Mouse (Mus musculus): ENCODE measurements around the gene Mxi1. TPM values are rescaled to one million over a fixed set of nuclear protein-coding genes. Genes with fewer than 3 reads are reported as not detected.

The Mxi1 gene
- polyA plus RNA-seq, 1 experiment from 2014 or later: 50.7 TPM

DNA sequence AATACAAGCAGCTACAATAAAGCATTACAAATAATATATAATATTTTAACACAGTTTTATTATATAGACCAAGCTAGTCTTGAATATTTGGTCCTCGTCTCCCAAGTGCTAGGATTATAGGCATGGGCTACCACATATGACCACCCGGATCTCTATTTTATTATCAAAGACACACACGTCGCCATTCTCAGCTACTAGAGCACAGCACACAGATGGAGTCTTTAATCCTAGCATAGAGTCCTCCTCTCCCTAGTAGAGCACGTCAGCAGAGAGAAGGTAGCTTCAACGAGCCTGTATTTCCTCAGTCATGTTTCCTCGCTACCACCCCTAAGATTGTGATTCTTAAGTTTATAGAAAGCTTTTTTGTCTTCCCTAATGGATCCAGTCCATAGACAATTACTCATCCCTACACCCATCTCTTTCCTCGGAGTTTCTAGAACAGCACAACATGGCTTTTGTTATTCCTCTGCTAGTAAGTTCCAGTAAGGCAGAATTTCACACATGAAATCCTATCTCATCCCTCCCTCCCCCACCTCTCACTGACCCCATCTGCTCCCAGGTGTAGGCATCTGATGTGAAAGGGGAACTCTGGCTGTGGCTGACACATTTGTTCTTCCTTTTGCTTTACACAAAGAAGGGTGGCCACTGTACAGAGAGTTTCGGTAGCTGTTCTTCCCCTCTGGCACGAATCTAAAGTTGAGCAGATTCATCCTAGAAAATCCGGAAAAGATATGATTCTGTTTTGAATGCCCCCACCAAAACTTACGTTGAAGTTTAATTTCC, 87.3 kb downstream of the Mxi1 start:
- no peak overlapping the region for H3K27ac ChIP-seq
- no peaks in the 10 kb centered on the region for H3K36me3 ChIP-seq
- H3K9ac ChIP-seq (replicated peaks): no peak overlapping the region
- H3K4me2 ChIP-seq (replicated peaks): no peak overlapping the region
- no peaks in the 10 kb centered on the region for H3K9me3 ChIP-seq
- H3K4me3 ChIP-seq (replicated peaks): no peak overlapping the region
- ATAC-seq: no peak
- H3K27me3 ChIP-seq: no peaks in the 10 kb centered on the region
- 89% methylated on average over 12 of the region's 12 CpGs for WGBS
- peaks cover 3% of the 10 kb centered on the region; the same call in 1 of the 2 replicates for H3K4me1 ChIP-seq (replicated peaks)

DNA sequence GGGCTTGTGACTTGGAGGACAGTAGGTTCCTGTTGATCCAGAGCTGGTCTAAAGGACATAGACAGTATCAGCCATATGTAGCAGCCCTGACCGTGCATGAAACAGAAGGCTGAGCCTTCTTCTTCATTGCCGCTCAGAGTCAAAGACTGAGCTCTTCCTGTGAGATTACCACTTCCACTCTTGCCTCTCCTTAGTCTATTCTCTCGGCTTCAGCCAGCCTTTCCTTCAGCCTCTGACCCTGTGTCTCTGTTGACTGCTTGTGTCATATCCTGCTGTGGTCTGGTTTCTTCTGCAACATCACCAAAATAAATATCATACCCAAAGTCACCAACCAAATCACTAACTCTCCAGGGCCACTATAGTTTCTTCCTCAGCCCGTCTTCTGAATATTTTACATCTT, 88.9 kb downstream of the Mxi1 start:
- Histone ChIP-seq H3K4me3 (replicated peaks) (no peak overlapping the region), H3K9me3 (0 out of 2 replicates have a peak, but pooled peaks cover 3% of the 10 kb centered on the region), H3K27me3 (no peaks in the 10 kb centered on the region), H3K27ac (no peak overlapping the region), H3K36me3 (no peaks in the 10 kb centered on the region), H3K9ac (replicated peaks) (no peak overlapping the region), H3K4me2 (replicated peaks) (no peak overlapping the region), H3K4me1 (replicated peaks) (no peaks in the 10 kb centered on the region)
- 91% methylated on average over 4 of the region's 4 CpGs for WGBS
- no peak for ATAC-seq

DNA sequence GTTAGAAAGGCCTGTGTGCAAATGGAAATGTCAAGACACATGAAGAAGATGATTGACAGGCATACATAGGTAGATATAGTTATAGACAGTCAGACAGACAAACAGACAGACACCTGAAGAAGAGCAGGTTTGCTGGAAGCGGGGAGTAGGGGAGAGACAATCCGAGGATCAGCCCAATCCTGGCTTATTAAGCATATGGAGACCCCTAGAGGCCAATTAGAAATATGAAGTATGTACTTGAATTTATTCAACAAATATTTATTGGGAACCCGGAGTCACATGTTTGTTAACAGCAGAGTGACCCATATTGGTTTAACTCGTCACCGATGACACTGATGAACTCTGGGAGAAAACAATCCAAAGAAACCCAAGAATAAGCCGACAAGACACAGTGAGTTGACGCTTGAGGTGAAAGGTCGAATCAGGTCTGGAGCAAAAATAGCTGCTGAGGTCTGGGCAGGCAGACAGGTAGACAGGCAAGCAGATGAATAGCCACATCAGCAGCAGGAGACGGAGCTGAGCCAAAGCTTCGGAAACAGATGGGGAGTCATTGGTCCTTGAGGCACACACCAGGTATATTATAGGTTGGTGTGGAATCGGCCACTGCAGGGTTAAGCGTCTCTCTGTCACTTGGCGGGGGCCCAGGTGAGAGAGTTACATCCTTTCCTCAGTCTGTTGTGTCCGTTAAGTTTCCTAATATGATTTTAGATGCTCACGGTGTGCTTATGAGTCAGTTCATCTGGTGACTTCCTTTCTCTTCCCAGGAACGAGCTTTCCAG, 90.2 kb downstream of the Mxi1 start:
- no peak overlapping the region for H3K4me3 ChIP-seq (replicated peaks)
- no peaks in the 10 kb centered on the region for H3K27me3 ChIP-seq
- H3K9me3 ChIP-seq: peaks cover 8% of the 10 kb centered on the region; the same call in 1 of the 2 replicates
- no peak overlapping the region for H3K27ac ChIP-seq
- no peak overlapping the region for H3K4me2 ChIP-seq (replicated peaks)
- 88% methylated on average over 16 of the region's 16 CpGs for WGBS
- H3K36me3 ChIP-seq: no peaks in the 10 kb centered on the region
- H3K9ac ChIP-seq (replicated peaks): no peak overlapping the region
- no peak for ATAC-seq
- H3K4me1 ChIP-seq (replicated peaks): no peaks in the 10 kb centered on the region

DNA sequence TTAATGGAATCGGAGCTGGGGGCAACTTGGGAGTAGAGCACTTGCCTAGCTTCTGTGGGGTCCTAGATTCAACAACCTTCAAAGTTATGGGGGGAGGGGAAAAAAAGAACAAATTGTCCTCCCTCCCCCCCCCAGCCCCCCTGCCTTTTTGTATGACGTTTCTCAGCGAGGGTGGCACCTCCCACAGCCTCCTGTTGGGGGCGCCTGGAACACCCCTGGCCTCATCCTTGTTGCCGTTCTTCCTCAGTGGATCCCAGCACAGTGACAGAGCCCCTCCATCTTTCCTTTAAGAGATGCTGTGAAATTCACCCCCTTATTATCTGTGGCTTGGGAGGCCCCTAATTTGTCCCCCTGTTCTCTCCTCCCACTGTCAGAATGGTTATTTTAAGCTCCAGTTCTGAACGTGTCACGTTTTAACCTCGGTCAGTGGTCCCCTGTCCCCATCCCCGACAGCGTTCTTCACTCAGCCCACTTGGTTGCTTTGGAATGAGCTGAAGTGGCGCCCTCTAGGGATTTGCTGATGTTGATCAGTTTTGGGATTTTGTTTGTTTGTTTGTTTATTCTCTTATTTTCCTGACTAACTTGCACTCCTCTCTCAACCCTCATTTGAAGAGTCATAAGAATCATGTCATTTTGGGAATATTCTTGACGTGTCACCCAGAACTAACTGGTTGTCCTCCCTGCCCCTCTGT, 92.6 kb downstream of the Mxi1 start:
- ATAC-seq: no peak
- no peak overlapping the region for H3K4me2 ChIP-seq (replicated peaks)

DNA sequence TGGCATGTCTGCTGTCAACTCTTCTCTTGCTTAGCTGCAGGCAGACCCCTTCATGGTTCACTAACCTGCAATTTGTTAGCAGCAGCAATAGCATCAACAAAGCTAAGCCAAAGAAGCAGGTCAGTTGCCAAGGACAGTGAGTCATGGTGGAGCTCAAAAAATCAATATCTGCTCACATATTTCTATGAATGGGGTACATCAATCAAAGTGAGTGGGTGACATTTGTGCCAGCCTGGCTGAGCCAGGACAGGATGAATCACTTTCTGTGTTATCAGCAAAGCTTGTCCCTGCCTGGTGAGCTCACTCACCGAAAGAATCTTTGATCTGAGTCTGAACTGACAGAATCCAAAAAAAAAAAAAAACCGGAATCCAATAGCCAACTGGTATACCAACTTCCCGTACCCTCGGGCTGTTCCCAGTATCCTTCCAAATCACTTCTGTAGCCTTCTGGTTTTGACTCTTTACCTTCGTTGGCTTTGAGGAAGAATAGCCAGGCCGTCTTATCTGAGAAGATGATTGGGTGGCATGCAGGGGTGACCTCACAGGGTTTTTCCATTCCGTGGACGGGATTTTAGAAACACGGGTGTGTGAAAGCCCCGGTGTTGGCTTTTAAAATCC, 94.0 kb downstream of the Mxi1 start:
- Histone ChIP-seq H3K9ac (replicated peaks) (no peak overlapping the region), H3K27me3 (no peaks in the 10 kb centered on the region), H3K9me3 (peaks cover 8% of the 10 kb centered on the region; the same call in 1 of the 2 replicates), H3K36me3 (no peaks in the 10 kb centered on the region), H3K27ac (no peak overlapping the region), H3K4me2 (replicated peaks) (no peak overlapping the region), H3K4me1 (replicated peaks) (no peaks in the 10 kb centered on the region), H3K4me3 (replicated peaks) (no peak overlapping the region)
- ATAC-seq: no peak
- 96% methylated on average over 10 of the region's 10 CpGs for WGBS

More for the DNA sequence above, 92.6 kb downstream of the Mxi1 start:
- H3K27ac ChIP-seq: no peak overlapping the region
- H3K9ac ChIP-seq (replicated peaks): no peak overlapping the region
- no peaks in the 10 kb centered on the region for H3K27me3 ChIP-seq
- no peaks in the 10 kb centered on the region for H3K36me3 ChIP-seq
- peaks cover 8% of the 10 kb centered on the region; the same call in 1 of the 2 replicates for H3K9me3 ChIP-seq
- no peak overlapping the region for H3K4me3 ChIP-seq (replicated peaks)
- no peaks in the 10 kb centered on the region for H3K4me1 ChIP-seq (replicated peaks)
- WGBS: 56% methylated on average over 12 of the region's 12 CpGs

DNA sequence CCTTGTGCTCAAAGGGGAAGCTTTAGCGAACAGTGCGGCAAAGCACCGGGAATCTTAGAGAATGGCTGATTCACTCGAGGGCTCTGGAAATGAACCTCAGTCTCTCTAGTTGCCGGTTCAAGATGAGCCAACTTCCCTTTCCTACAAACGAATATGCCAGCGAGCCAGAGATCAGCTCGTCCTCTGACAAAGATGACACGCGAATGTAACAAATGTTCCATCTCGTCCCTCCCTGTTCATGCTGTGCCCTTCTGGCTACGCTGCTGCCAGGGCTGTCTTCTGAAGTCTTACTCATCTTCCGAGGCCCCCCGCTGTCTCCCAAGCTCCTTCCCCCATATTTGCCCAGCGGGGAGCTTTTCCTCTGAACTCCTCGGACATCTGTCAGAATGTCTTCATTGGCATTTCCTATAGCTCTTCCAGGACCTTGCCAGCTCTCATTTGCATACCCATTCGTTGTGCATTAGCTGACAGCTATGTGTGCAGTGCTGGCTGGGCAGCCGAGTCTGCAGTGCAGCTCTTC, 94.6 kb downstream of the Mxi1 start:
- Histone ChIP-seq H3K27ac (no peak overlapping the region), H3K36me3 (no peaks in the 10 kb centered on the region), H3K4me3 (replicated peaks) (no peak overlapping the region), H3K4me1 (replicated peaks) (no peaks in the 10 kb centered on the region), H3K4me2 (replicated peaks) (no peak overlapping the region), H3K9ac (replicated peaks) (no peak overlapping the region), H3K9me3 (peaks cover 8% of the 10 kb centered on the region; the same call in 1 of the 2 replicates), H3K27me3 (no peaks in the 10 kb centered on the region)
- ATAC-seq: no peak
- WGBS: 69% methylated on average over 18 of the region's 18 CpGs

DNA sequence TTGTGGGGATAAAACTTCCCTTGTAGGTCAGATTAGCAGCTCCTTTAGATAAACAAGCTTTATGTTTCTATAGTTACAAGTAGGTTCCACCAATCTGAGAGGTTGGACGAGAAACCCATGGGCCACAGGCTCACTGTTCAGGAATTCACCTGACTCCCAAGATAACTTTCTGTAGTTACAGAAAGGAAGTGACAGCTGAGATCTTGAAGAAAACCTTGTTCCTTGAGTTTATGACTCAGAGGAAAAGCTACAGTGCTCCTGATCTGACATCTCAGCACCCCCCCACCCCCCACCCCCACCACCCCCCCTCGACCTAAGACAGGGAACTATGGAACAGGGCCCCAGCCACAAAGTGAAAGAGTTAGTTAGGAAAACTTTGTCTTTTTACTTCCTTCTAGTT, 95.5 kb downstream of the Mxi1 start:
- no peak overlapping the region for H3K4me3 ChIP-seq (replicated peaks)
- H3K4me2 ChIP-seq (replicated peaks): no peak overlapping the region
- no peaks in the 10 kb centered on the region for H3K36me3 ChIP-seq
- no peaks in the 10 kb centered on the region for H3K27me3 ChIP-seq
- no peak overlapping the region for H3K9ac ChIP-seq (replicated peaks)
- H3K4me1 ChIP-seq (replicated peaks): no peaks in the 10 kb centered on the region
- H3K9me3 ChIP-seq: peaks cover 8% of the 10 kb centered on the region; the same call in 1 of the 2 replicates
- H3K27ac ChIP-seq: no peak overlapping the region
- WGBS: 71% methylated on average over 2 of the region's 2 CpGs
- no peak for ATAC-seq

DNA sequence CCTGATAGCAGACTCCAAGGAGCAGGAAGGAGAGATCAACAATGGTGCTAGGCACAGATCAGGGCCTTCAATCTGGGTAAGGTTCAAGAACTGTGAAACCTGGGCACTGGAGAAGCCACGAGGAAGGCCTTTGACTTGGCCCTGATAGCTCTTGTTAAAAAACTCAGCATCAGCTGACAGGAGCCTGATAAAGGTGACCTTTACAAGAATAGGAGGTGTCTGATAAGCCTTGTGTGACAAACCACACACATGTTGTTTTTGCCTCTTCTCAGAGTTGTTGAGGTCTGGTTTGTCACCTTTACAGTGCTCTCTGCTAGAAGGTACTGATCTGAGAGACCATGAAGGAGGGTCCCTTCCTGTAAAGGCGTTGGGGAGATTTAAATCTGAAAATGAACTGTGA, 97.0 kb downstream of the Mxi1 start:
- H3K27ac ChIP-seq: no peak overlapping the region
- WGBS: 81% methylated on average over 2 of the region's 2 CpGs
- ATAC-seq: no peak
- H3K4me2 ChIP-seq (replicated peaks): no peak overlapping the region
- H3K4me1 ChIP-seq (replicated peaks): 0 out of 2 replicates have a peak, but pooled peaks cover 9% of the 10 kb centered on the region
- H3K27me3 ChIP-seq: no peaks in the 10 kb centered on the region
- H3K4me3 ChIP-seq (replicated peaks): no peak overlapping the region
- no peaks in the 10 kb centered on the region for H3K36me3 ChIP-seq
- peaks cover 8% of the 10 kb centered on the region; the same call in 1 of the 2 replicates for H3K9me3 ChIP-seq
- H3K9ac ChIP-seq (replicated peaks): no peak overlapping the region

DNA sequence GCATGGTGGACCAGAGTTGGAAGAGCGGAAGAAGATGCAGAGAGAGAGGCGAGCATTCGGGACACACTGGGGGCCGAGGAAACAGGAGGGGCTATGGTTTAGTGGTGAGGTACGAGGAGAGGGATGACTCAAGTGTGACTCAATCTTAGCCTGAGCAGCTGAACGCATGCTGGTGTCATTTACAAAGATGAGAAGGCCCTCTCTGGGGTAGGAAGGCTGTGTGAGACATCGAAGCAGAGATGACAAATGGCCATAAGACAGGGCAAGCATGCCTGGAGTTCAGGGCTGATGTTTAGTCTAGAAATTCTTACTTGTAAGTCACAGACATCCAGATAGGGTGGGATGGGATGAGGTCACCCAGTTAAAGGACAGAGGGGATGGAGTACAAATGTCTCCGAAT, 98.1 kb downstream of the Mxi1 start:
- WGBS: 88% methylated on average over 8 of the region's 8 CpGs
- Histone ChIP-seq H3K9ac (replicated peaks) (no peak overlapping the region), H3K4me1 (replicated peaks) (0 out of 2 replicates have a peak, but pooled peaks cover 12% of the 10 kb centered on the region), H3K4me3 (replicated peaks) (no peak overlapping the region), H3K9me3 (peaks cover 8% of the 10 kb centered on the region; the same call in 1 of the 2 replicates), H3K27me3 (no peaks in the 10 kb centered on the region), H3K4me2 (replicated peaks) (no peak overlapping the region), H3K27ac (no peak overlapping the region), H3K36me3 (no peaks in the 10 kb centered on the region)
- ATAC-seq: no peak

DNA sequence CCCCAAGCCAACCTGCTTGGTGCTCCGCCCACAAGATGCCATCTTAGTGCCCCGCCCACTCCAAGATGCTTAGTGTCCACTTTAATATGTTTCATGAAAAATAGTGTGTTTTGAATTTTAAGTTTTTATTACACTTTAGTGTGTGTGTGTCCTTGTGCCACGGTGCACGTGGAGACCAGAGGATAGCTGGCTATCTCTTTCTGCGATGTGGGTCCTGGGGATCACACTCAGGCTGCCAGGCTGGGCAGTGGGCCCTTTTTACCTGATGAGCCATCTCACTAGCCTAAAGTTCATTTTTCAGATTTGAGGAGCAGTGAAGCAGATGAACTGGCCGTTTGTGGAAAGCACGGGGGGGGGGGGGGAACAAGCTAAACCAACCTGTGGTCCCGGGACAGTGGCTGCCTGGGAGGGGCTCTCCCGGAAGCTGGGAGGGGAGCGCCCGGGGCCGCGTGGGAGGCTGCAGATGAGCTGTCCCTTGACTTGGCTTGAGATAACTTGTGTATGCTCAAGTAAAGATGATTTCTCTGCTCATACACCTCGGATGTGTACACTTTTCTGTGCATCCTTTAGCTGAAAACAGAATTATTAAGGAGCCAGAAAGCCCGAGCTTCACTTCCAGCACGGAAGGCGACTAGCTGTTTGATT, 99.5 kb downstream of the Mxi1 start:
- no peak for ATAC-seq
- 70% methylated on average over 17 of the region's 17 CpGs for WGBS

More for the DNA sequence above, 99.5 kb downstream of the Mxi1 start:
- no peaks in the 10 kb centered on the region for H3K27me3 ChIP-seq
- H3K36me3 ChIP-seq: no peaks in the 10 kb centered on the region
- H3K27ac ChIP-seq: no peak overlapping the region
- H3K4me3 ChIP-seq (replicated peaks): no peak overlapping the region
- no peak overlapping the region for H3K9ac ChIP-seq (replicated peaks)
- H3K9me3 ChIP-seq: peaks cover 4% of the 10 kb centered on the region; the same call in 1 of the 2 replicates
- H3K4me2 ChIP-seq (replicated peaks): no peak overlapping the region
- 0 out of 2 replicates have a peak, but pooled peaks cover 12% of the 10 kb centered on the region for H3K4me1 ChIP-seq (replicated peaks)
